Mouse (Mus musculus) induced T-regulatory cell, adult 2 months (primary cell): Measurements from ENCODE around the gene Grpel1.

ENCODE experiments used
- DNase-seq: peaks from one replicate; pipeline ENCODE4 v3.0.0-alpha.2; 2012; ENCODE audit warnings: low read depth

Gene Grpel1

GRCm38 (mm10) chr5:36461231-36461630 is 3.6 kb upstream of the Grpel1 start:
- DNase-seq, result no peak

GRCm38 (mm10) chr5:36462810-36463209 is 2.0 kb upstream of the Grpel1 start:
- peak; percentile 88 for DNase-seq

- DNase-seq, result no peak
Observed at GRCm38 (mm10) chr5:36463391-36463790, 1.4 kb upstream of the Grpel1 start.

- DNase-seq, result peak; percentile 41
Observed at GRCm38 (mm10) chr5:36465889-36466288, 1.1 kb downstream of the Grpel1 start.

GRCm38 (mm10) chr5:36471206-36471605 is 6.4 kb downstream of the Grpel1 start:
- no peak for DNase-seq

GRCm38 (mm10) chr5:36472876-36473655 is 8.3 kb downstream of the Grpel1 start:
- no peak for DNase-seq

GRCm38 (mm10) chr5:36474283-36474682 is 9.5 kb downstream of the Grpel1 start:
- peak; percentile 88 for DNase-seq

GRCm38 (mm10) chr5:36477486-36477885 is 12.7 kb downstream of the Grpel1 start:
- DNase-seq, result no peak

GRCm38 (mm10) chr5:36478540-36479420 is 14.0 kb downstream of the Grpel1 start:
- DNase-seq, result no peak

- DNase-seq, result no peak
Observed at GRCm38 (mm10) chr5:36479735-36480134, 14.9 kb downstream of the Grpel1 start.

GRCm38 (mm10) chr5:36480398-36480797 is 15.6 kb downstream of the Grpel1 start:
- DNase-seq, result no peak

GRCm38 (mm10) chr5:36481114-36481513 is 16.3 kb downstream of the Grpel1 start:
- peak; percentile 31 for DNase-seq

- peak; percentile 34 for DNase-seq
Observed at GRCm38 (mm10) chr5:36483203-36484101, 18.7 kb downstream of the Grpel1 start.

- peak; percentile 99 for DNase-seq
Observed at GRCm38 (mm10) chr5:36484171-36484990, 19.6 kb downstream of the Grpel1 start, which contains the start of the genes Tada2b and Ccdc96. Gene Tada2b, minus strand, starts transcription at chr5:36484285. Gene Ccdc96, plus strand, starts transcription at chr5:36484588.

- peak; percentile 46 for DNase-seq
Observed at GRCm38 (mm10) chr5:36485306-36485705, 20.5 kb downstream of the Grpel1 start.

- peak; percentile 41 for DNase-seq
Observed at GRCm38 (mm10) chr5:36489225-36489624, 24.4 kb downstream of the Grpel1 start.

- DNase-seq, result no peak
Observed at GRCm38 (mm10) chr5:36493919-36494318, 29.1 kb downstream of the Grpel1 start.

- DNase-seq, result no peak
Observed at GRCm38 (mm10) chr5:36494709-36495108, 29.9 kb downstream of the Grpel1 start.

GRCm38 (mm10) chr5:36505235-36505634 is 40.4 kb downstream of the Grpel1 start:
- DNase-seq, result no peak

GRCm38 (mm10) chr5:36505643-36506042 is 40.8 kb downstream of the Grpel1 start:
- DNase-seq, result no peak

- DNase-seq, result no peak
Observed at GRCm38 (mm10) chr5:36508351-36508750, 43.6 kb downstream of the Grpel1 start.
